Mouse (Mus musculus) liver, adult 2 months (tissue): ENCODE data around the gene Notch4.

Source experiments
- CTCF ChIP-seq: fragments of 200-500 bp; IDR thresholded peaks from 2 replicates; pipeline ENCODE4 v1.5.1; 2011; ENCODE audit warnings: low read depth, low read length, control low read depth
- POLR2A ChIP-seq: fragments of 200-500 bp; IDR thresholded peaks from 2 replicates; pipeline ENCODE4 v1.6.1; 2011; ENCODE audit warnings: low read length, control low read depth; ENCODE audit not compliant: insufficient read depth; ENCODE audit errors: extremely low read depth

GRCm38 (mm10) chr17:34604061-34604508 lies 40.0 kb downstream of the Notch4 start, which contains the start of gene Agpat1:
- TF ChIP-seq CTCF (no peak), POLR2A (peak; percentile 43)
